Comparison of ENCODE assay signal across 19 mouse cellular contexts in genomic region chr5:21789061-21789460, GRCm38 (mm10). TPM values are rescaled to one million over a fixed set of nuclear protein-coding genes. Genes with fewer than 3 reads are reported as not detected.
DNase-seq lines count a peak whose midpoint lies in the region; ATAC-seq and TF ChIP-seq lines count a peak whose summit lies in the region.
"Had no signal": no experiment of that assay in that cellular context is flagged by ENCODE, and none has a peak within 500 bp of the region (broad histone marks: within the 10 kb centered on the region; RNA-seq: fewer than 3 reads in every experiment).

No protein-coding gene starts in this region.

- no peaks in the 10 kb centered on the region for H3K9me3 ChIP-seq in embryonic facial prominence, embryonic 13.5 days
- no peaks in the 10 kb centered on the region for H3K9me3 ChIP-seq in embryonic facial prominence, embryonic 10.5 days
- H3K9me3 ChIP-seq in neural tube, embryonic 12.5 days: no peaks in the 10 kb centered on the region
- H3K9me3 ChIP-seq in neural tube, embryonic 15.5 days (replicated peaks): no peaks in the 10 kb centered on the region
- no peaks in the 10 kb centered on the region for H3K9me3 ChIP-seq in kidney, embryonic 16.5 days (ENCODE audit: low read length)
- H3K9me3 ChIP-seq: kidney, embryonic 15.5 days; stomach, embryonic 15.5 days had no signal

- no peak overlapping the region for H3K27ac ChIP-seq in embryonic facial prominence, embryonic 13.5 days
- no peak overlapping the region for H3K27ac ChIP-seq in embryonic facial prominence, embryonic 10.5 days (replicated peaks)
- H3K27ac ChIP-seq in layer of hippocampus, adult 2 months: peak overlapping the region; percentile 94
- no peak overlapping the region for H3K27ac ChIP-seq in neural tube, embryonic 12.5 days
- no peak overlapping the region for H3K27ac ChIP-seq in neural tube, embryonic 15.5 days (replicated peaks)
- no peak overlapping the region for H3K27ac ChIP-seq in kidney, embryonic 16.5 days (ENCODE audit: low read length)
- H3K27ac ChIP-seq: hindbrain, embryonic 14.5 days; kidney, embryonic 15.5 days; stomach, embryonic 15.5 days had no signal

- H3K27me3 ChIP-seq in embryonic facial prominence, embryonic 13.5 days: no peaks in the 10 kb centered on the region
- H3K27me3 ChIP-seq in embryonic facial prominence, embryonic 10.5 days (replicated peaks; ENCODE audit: low read depth, poor library complexity, severe bottlenecking): no peaks in the 10 kb centered on the region
- H3K27me3 ChIP-seq in neural tube, embryonic 12.5 days (replicated peaks): no peaks in the 10 kb centered on the region
- H3K27me3 ChIP-seq in neural tube, embryonic 15.5 days (replicated peaks): no peaks in the 10 kb centered on the region
- no peaks in the 10 kb centered on the region for H3K27me3 ChIP-seq in kidney, embryonic 16.5 days (ENCODE audit: insufficient read depth, low read length)
- H3K27me3 ChIP-seq: kidney, embryonic 15.5 days; stomach, embryonic 15.5 days had no signal

- ATAC-seq in embryonic facial prominence, embryonic 13.5 days (ENCODE audit: insufficient number of reproducible peaks, insufficient read depth, low FRiP score, low TSS enrichment, low read depth): no peak
- no peak for ATAC-seq in neural tube, embryonic 12.5 days (ENCODE audit: low FRiP score, low read depth)
- ATAC-seq in neural tube, embryonic 15.5 days (ENCODE audit: low FRiP score): no peak
- no peak for ATAC-seq in kidney, embryonic 16.5 days (ENCODE audit: low FRiP score, low TSS enrichment)
- ATAC-seq: CD4-positive, CD25-positive, alpha-beta regulatory T cell, adult 4 months; intestine, embryonic 16.5 days had no signal

- no peak for DNase-seq in embryonic facial prominence, embryonic 10.5 days (ENCODE audit: low spot score)
- peak; percentile 32 to 34 for DNase-seq in layer of hippocampus, adult 2 months (ENCODE audit: low spot score in 2 of 2)
- DNase-seq in layer of hippocampus, postnatal 25 days (ENCODE audit: extremely low spot score in 1 of 2, low spot score in 1 of 2): no peak
- DNase-seq in urinary bladder, adult 2 months (ENCODE audit: low spot score): no peak
- DNase-seq: cerebellum, postnatal 25 days; left cerebral cortex, postnatal 4 days; lung, postnatal 14 days; right cerebral cortex, postnatal 14 days; thymus, postnatal 14 days had no signal

- no peak overlapping the region for H3K4me2 ChIP-seq in embryonic facial prominence, embryonic 13.5 days
- H3K4me2 ChIP-seq in neural tube, embryonic 12.5 days (replicated peaks): peak overlapping the region; percentile 24; the same call in 1 of the 2 replicates
- H3K4me2 ChIP-seq in neural tube, embryonic 15.5 days: no peak overlapping the region
- H3K4me2 ChIP-seq in kidney, embryonic 16.5 days (replicated peaks; ENCODE audit: low read depth, low read length): no peak overlapping the region
- H3K4me2 ChIP-seq: heart, embryonic 11.5 days; hindbrain, embryonic 14.5 days; stomach, embryonic 15.5 days had no signal

- H3K4me3 ChIP-seq in embryonic facial prominence, embryonic 13.5 days: no peak overlapping the region
- no peak overlapping the region for H3K4me3 ChIP-seq in embryonic facial prominence, embryonic 10.5 days
- H3K4me3 ChIP-seq in layer of hippocampus, adult 2 months: peak overlapping the region; percentile 88; the same call in 1 of the 2 replicates
- no peak overlapping the region for H3K4me3 ChIP-seq in neural tube, embryonic 12.5 days
- H3K4me3 ChIP-seq in neural tube, embryonic 15.5 days (replicated peaks): no peak overlapping the region
- H3K4me3 ChIP-seq in kidney, embryonic 16.5 days (ENCODE audit: low read length): no peak overlapping the region
- H3K4me3 ChIP-seq: kidney, embryonic 15.5 days; stomach, embryonic 15.5 days had no signal

- H3K4me1 ChIP-seq in embryonic facial prominence, embryonic 13.5 days: peaks cover 20% of the 10 kb centered on the region
- peaks cover 30% of the 10 kb centered on the region for H3K4me1 ChIP-seq in embryonic facial prominence, embryonic 10.5 days
- peaks cover 18% of the 10 kb centered on the region for H3K4me1 ChIP-seq in neural tube, embryonic 12.5 days
- peaks cover 35% of the 10 kb centered on the region for H3K4me1 ChIP-seq in neural tube, embryonic 15.5 days
- H3K4me1 ChIP-seq in kidney, embryonic 16.5 days (ENCODE audit: insufficient read depth, low read length): peaks cover 21% of the 10 kb centered on the region
- H3K4me1 ChIP-seq: stomach, embryonic 15.5 days had no signal

- H3K9ac ChIP-seq in embryonic facial prominence, embryonic 13.5 days: 0 out of 2 replicates have a peak overlapping the region, but pooled peaks have one; percentile 28
- H3K9ac ChIP-seq in neural tube, embryonic 12.5 days: no peak overlapping the region
- H3K9ac ChIP-seq in neural tube, embryonic 15.5 days (replicated peaks): no peak overlapping the region
- H3K9ac ChIP-seq in kidney, embryonic 16.5 days (replicated peaks; ENCODE audit: low read length): no peak overlapping the region
- H3K9ac ChIP-seq: hindbrain, embryonic 14.5 days; kidney, embryonic 15.5 days; stomach, embryonic 15.5 days had no signal

- peaks cover 19% of the 10 kb centered on the region for H3K36me3 ChIP-seq in embryonic facial prominence, embryonic 13.5 days
- H3K36me3 ChIP-seq in embryonic facial prominence, embryonic 10.5 days (replicated peaks): peaks cover 37% of the 10 kb centered on the region
- peaks cover 7% of the 10 kb centered on the region for H3K36me3 ChIP-seq in neural tube, embryonic 12.5 days
- peaks cover 5% of the 10 kb centered on the region for H3K36me3 ChIP-seq in neural tube, embryonic 15.5 days
- 0 out of 2 replicates have a peak, but pooled peaks cover 10% of the 10 kb centered on the region for H3K36me3 ChIP-seq in kidney, embryonic 16.5 days (ENCODE audit: insufficient read depth, low read length)
- H3K36me3 ChIP-seq: stomach, embryonic 15.5 days had no signal

- TF ChIP-seq CTCF in layer of hippocampus, adult 2 months (conservative IDR thresholded peaks at IDR 0.05): no peak

- 72% methylated on average over 5 of the region's 5 CpGs for WGBS in embryonic facial prominence, embryonic 13.5 days
- 82% methylated on average over 5 of the region's 5 CpGs for whole genome bisulfite sequencing in embryonic facial prominence, embryonic 10.5 days
- 66% methylated on average over 5 of the region's 5 CpGs for WGBS in neural tube, embryonic 12.5 days
- WGBS in neural tube, embryonic 15.5 days: 55% methylated on average over 5 of the region's 5 CpGs
- WGBS in kidney, embryonic 16.5 days: 50% methylated on average over 5 of the region's 5 CpGs

RNA-seq across cellular contexts. Expression of gene Psmc2, which starts 4.0 kb away (rescaled TPM):
- polyA plus RNA-seq in embryonic facial prominence, embryonic 13.5 days (2015; fragmentation: Nextera tagmentation; extraction: Ambion mirVana): 177 and 185 TPM in 2 replicates
- 238 and 245 TPM in 2 replicates for polyA plus RNA-seq in embryonic facial prominence, embryonic 10.5 days (2016; fragmentation: Nextera tagmentation; extraction: Ambion mirVana)
- 100 to 1,000 TPM; 116 to 118 TPM for total RNA-seq in layer of hippocampus, adult 2 months (2021)
- total RNA-seq in layer of hippocampus, postnatal 25 days (2021): 100 to 1,000 TPM; 112 to 126 TPM
- polyA plus RNA-seq in neural tube, embryonic 12.5 days (2016; fragmentation: Nextera tagmentation; extraction: Ambion mirVana): 210 and 220 TPM in 2 replicates
- polyA plus RNA-seq in neural tube, embryonic 15.5 days (2015; fragmentation: Nextera tagmentation; extraction: Ambion mirVana): 186 and 189 TPM in 2 replicates
- 180 and 195 TPM in 2 replicates for polyA plus RNA-seq in kidney, embryonic 16.5 days (2015; fragmentation: Nextera tagmentation; extraction: Ambion mirVana)
- 89.3 and 97.7 TPM in 2 replicates for polyA plus RNA-seq in urinary bladder, adult 2 months (2012; rRNA removed)

RNA-seq across cellular contexts. Expression of gene Dnajc2, which starts 4.0 kb away (rescaled TPM):
- polyA plus RNA-seq in embryonic facial prominence, embryonic 13.5 days (2015; fragmentation: Nextera tagmentation; extraction: Ambion mirVana): 75.6 and 80.3 TPM in 2 replicates
- polyA plus RNA-seq in embryonic facial prominence, embryonic 10.5 days (2016; fragmentation: Nextera tagmentation; extraction: Ambion mirVana): 96.4 and 96.8 TPM in 2 replicates
- total RNA-seq in layer of hippocampus, adult 2 months (2021): 10 to 100 TPM; 28.0 to 34.1 TPM
- 10 to 100 TPM; 26.2 to 33.3 TPM for total RNA-seq in layer of hippocampus, postnatal 25 days (2021)
- polyA plus RNA-seq in neural tube, embryonic 12.5 days (2016; fragmentation: Nextera tagmentation; extraction: Ambion mirVana): 83.2 and 84.6 TPM in 2 replicates
- 69.9 and 77.8 TPM in 2 replicates for polyA plus RNA-seq in neural tube, embryonic 15.5 days (2015; fragmentation: Nextera tagmentation; extraction: Ambion mirVana)
- 58.2 and 67.2 TPM in 2 replicates for polyA plus RNA-seq in kidney, embryonic 16.5 days (2015; fragmentation: Nextera tagmentation; extraction: Ambion mirVana)
- polyA plus RNA-seq in urinary bladder, adult 2 months (2012; rRNA removed): 15.3 and 18.5 TPM in 2 replicates

RNA-seq across cellular contexts. Expression of gene Pmpcb, which starts 52.1 kb away (rescaled TPM):
- polyA plus RNA-seq in embryonic facial prominence, embryonic 13.5 days (2015; fragmentation: Nextera tagmentation; extraction: Ambion mirVana): 87.0 and 95.7 TPM in 2 replicates
- 78.0 and 84.7 TPM in 2 replicates for polyA plus RNA-seq in embryonic facial prominence, embryonic 10.5 days (2016; fragmentation: Nextera tagmentation; extraction: Ambion mirVana)
- total RNA-seq in layer of hippocampus, adult 2 months (2021): 10 to 100 TPM; 72.9 to 73.9 TPM
- total RNA-seq in layer of hippocampus, postnatal 25 days (2021): 10 to 100 TPM; 70.7 to 75.8 TPM
- polyA plus RNA-seq in neural tube, embryonic 12.5 days (2016; fragmentation: Nextera tagmentation; extraction: Ambion mirVana): 82.7 and 83.2 TPM in 2 replicates
- 68.2 and 74.6 TPM in 2 replicates for polyA plus RNA-seq in neural tube, embryonic 15.5 days (2015; fragmentation: Nextera tagmentation; extraction: Ambion mirVana)
- polyA plus RNA-seq in kidney, embryonic 16.5 days (2015; fragmentation: Nextera tagmentation; extraction: Ambion mirVana): 91.9 and 104 TPM in 2 replicates
- polyA plus RNA-seq in urinary bladder, adult 2 months (2012; rRNA removed): 63.3 and 68.0 TPM in 2 replicates

Comparison
In these comparisons a context has a peak if more than half of its experiments do, and no peak if none do; other contexts are left out.
1. DNase-seq: peak in layer of hippocampus, adult 2 months (2 of 2); none in embryonic facial prominence, embryonic 10.5 days (single experiment), layer of hippocampus, postnatal 25 days (0 of 2) and urinary bladder, adult 2 months (single experiment).